Mouse (Mus musculus) megakaryocyte, embryonic 14.5 days (primary cell): ENCODE results near the gene Zfp37. TPM values are rescaled to one million over a fixed set of nuclear protein-coding genes. Genes with fewer than 3 reads are reported as not detected.
"Not testable (repeated sequence)": the region's sequence is repeated elsewhere in the genome, so short reads cannot be mapped to it uniquely, and the experiment has no call there.

Source experiments
- H3K27me3 ChIP-seq: replicated peaks from 2 replicates; pipeline ENCODE3; 2012; ENCODE audit warnings: inconsistent platforms
- H3K36me3 ChIP-seq: replicated peaks from 2 replicates; pipeline ENCODE3; 2012; ENCODE audit warnings: low read length, inconsistent platforms, mixed read lengths
- H3K4me1 ChIP-seq: 2 replicates; pipeline ENCODE4 v1.6.1; 2012; ENCODE audit warnings: inconsistent platforms
- H3K4me3 ChIP-seq: replicated peaks from 2 replicates; pipeline ENCODE3; 2012; ENCODE audit warnings: moderate library complexity, mild to moderate bottlenecking, inconsistent platforms
- H3K9me3 ChIP-seq: 2 replicates; pipeline ENCODE4 v1.6.1; 2012; ENCODE audit warnings: inconsistent platforms
- FLI1 ChIP-seq: IDR thresholded peaks from 2 replicates; pipeline ENCODE4 v1.6.1; 2012; ENCODE audit warnings: low read length, inconsistent platforms, mixed read lengths
- GATA1 ChIP-seq: IDR thresholded peaks from 3 replicates; pipeline ENCODE4 v1.6.1; 2012; ENCODE audit warnings: mixed read lengths, low read length, inconsistent platforms, borderline replicate concordance
- polyA plus RNA-seq: library from polyadenylated mRNA; stranded (reverse); fragments of >175 nt; gene quantifications from 2 replicates; pipeline ENCODE4 v1.2.3, GENCODE M21; 2012; ENCODE audit warnings: low replicate concordance; ENCODE audit not compliant: insufficient read depth

Zfp37 gene
- polyA plus RNA-seq: not detected in 2 replicates

- Histone ChIP-seq H3K27me3 (no peaks in the 10 kb centered on the region), H3K36me3 (no peaks in the 10 kb centered on the region), H3K4me1 (no peaks in the 10 kb centered on the region), H3K9me3 (0 out of 2 replicates have a peak, but pooled peaks cover 5% of the 10 kb centered on the region), H3K4me3 (no peak within 1 kb of the TSS)
- no peak for TF ChIP-seq FLI1
- TF ChIP-seq GATA1: no peak
These were observed at the start of gene Zfp37 for GRCm38 (mm10) chr4:62230769-62231168. Gene Zfp37 (minus strand): TSS chr4:62231047.

GRCm38 (mm10) chr4:62278081-62278480, 47.2 kb upstream of the Zfp37 start:
- Histone ChIP-seq H3K36me3 (no peaks in the 10 kb centered on the region), H3K4me1 (peaks cover 12% of the 10 kb centered on the region; the same call in 1 of the 2 replicates), H3K4me3 (no peak overlapping the region), H3K27me3 (peaks cover 18% of the 10 kb centered on the region), H3K9me3 (no peaks in the 10 kb centered on the region)
- TF ChIP-seq FLI1: no peak
- no peak for TF ChIP-seq GATA1

DNA sequence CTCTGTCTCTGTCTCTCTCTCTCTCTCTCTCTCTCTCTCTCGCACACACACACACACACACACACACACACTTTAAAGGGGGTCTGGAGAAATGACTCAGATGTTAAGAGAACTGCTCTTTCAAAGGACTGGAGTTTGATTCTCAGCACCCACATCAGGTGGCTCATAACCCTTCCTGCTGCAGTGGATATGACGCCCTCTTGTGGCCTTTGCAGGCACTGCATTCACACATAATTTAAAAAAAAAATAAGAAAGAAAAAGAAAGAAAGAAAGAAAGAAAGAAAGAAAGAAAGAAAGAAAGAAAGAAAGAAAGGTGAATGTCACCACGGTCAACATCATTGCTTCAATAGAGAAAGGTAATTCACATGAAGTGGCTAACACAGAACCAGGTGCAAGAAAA, 46.4 kb upstream of the Zfp37 start:
- H3K27me3 ChIP-seq: peaks cover 15% of the 10 kb centered on the region
- TF ChIP-seq FLI1 (no peak), GATA1 (no peak)

DNA sequence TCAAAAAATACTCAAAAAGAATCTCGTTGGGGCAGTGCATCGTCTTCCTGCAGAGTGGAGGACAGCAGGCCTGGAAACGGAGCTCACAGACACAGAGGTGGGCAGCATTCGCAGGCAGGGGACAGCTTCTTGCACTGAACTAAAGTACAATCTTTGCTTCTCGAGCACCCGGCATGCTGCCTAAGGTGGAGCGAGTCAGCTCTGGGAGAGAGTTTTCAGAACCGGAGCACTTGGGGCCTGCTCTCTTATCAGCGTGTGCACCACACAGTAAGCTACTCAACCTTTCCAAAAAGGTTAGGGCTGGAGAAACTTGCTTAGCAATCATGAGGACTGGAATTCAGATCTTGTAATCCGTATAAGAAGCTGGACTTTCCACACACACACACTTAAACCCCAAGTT, 45.8 kb upstream of the Zfp37 start:
- Histone ChIP-seq H3K9me3 (no peaks in the 10 kb centered on the region), H3K4me1 (peaks cover 6% of the 10 kb centered on the region; the same call in 1 of the 2 replicates), H3K4me3 (no peak overlapping the region), H3K36me3 (no peaks in the 10 kb centered on the region), H3K27me3 (peaks cover 13% of the 10 kb centered on the region)
- no peak for TF ChIP-seq GATA1
- no peak for TF ChIP-seq FLI1

More for the DNA sequence above, 46.4 kb upstream of the Zfp37 start:
- Histone ChIP-seq H3K4me3 (no peak overlapping the region), H3K36me3 (no peaks in the 10 kb centered on the region), H3K9me3 (no peaks in the 10 kb centered on the region), H3K4me1 (peaks cover 6% of the 10 kb centered on the region; the same call in 1 of the 2 replicates)

- TF ChIP-seq FLI1: no peak
- no peak overlapping the region for H3K4me3 ChIP-seq
- no peaks in the 10 kb centered on the region for H3K9me3 ChIP-seq
- no peaks in the 10 kb centered on the region for H3K36me3 ChIP-seq
- peaks cover 6% of the 10 kb centered on the region; the same call in 1 of the 2 replicates for H3K4me1 ChIP-seq
- peaks cover 3% of the 10 kb centered on the region for H3K27me3 ChIP-seq
These were observed 44.1 kb upstream of the Zfp37 start for GRCm38 (mm10) chr4:62274841-62275536.

GRCm38 (mm10) chr4:62273916-62274315, 43.1 kb upstream of the Zfp37 start:
- Histone ChIP-seq H3K36me3 (no peaks in the 10 kb centered on the region), H3K4me1 (peaks cover 6% of the 10 kb centered on the region; the same call in 1 of the 2 replicates), H3K9me3 (no peaks in the 10 kb centered on the region), H3K4me3 (no peak overlapping the region), H3K27me3 (peaks cover 3% of the 10 kb centered on the region)
- TF ChIP-seq FLI1 (no peak), GATA1 (no peak)

- H3K4me3 ChIP-seq: no peak overlapping the region
- no peak for TF ChIP-seq GATA1
- TF ChIP-seq FLI1: no peak
- peaks cover 6% of the 10 kb centered on the region; the same call in 1 of the 2 replicates for H3K4me1 ChIP-seq
- peaks cover 3% of the 10 kb centered on the region for H3K27me3 ChIP-seq
- no peaks in the 10 kb centered on the region for H3K36me3 ChIP-seq
- H3K9me3 ChIP-seq: no peaks in the 10 kb centered on the region
These were observed 41.8 kb upstream of the Zfp37 start for GRCm38 (mm10) chr4:62272696-62273095.

DNA sequence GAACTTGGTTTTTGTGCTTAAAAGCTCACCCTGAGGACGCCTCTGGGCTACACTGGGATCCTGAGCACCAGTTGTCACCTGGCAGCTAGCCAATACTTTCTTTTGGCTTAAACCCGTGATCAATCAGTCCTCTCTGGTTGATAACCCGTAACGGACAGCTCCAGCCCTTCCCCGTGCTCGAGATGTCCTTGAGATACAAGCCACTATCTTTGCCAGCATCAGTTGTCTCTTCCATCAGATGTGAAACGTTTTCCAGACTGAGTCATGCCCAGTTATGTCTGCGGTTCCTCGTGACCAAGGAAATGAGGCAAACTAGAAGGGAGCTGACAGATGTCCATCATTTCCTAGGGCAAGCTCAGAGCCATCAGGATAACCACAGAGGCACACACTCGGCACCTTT, 36.3 kb upstream of the Zfp37 start:
- no peak for TF ChIP-seq GATA1
- Histone ChIP-seq H3K9me3 (no peaks in the 10 kb centered on the region), H3K27me3 (no peaks in the 10 kb centered on the region), H3K36me3 (no peaks in the 10 kb centered on the region), H3K4me3 (no peak overlapping the region), H3K4me1 (no peaks in the 10 kb centered on the region)

GRCm38 (mm10) chr4:62266016-62266415, 35.2 kb upstream of the Zfp37 start:
- H3K4me3 ChIP-seq, H3K27me3 ChIP-seq, H3K36me3 ChIP-seq, H3K9me3 ChIP-seq, H3K4me1 ChIP-seq: not testable (repeated sequence)

DNA sequence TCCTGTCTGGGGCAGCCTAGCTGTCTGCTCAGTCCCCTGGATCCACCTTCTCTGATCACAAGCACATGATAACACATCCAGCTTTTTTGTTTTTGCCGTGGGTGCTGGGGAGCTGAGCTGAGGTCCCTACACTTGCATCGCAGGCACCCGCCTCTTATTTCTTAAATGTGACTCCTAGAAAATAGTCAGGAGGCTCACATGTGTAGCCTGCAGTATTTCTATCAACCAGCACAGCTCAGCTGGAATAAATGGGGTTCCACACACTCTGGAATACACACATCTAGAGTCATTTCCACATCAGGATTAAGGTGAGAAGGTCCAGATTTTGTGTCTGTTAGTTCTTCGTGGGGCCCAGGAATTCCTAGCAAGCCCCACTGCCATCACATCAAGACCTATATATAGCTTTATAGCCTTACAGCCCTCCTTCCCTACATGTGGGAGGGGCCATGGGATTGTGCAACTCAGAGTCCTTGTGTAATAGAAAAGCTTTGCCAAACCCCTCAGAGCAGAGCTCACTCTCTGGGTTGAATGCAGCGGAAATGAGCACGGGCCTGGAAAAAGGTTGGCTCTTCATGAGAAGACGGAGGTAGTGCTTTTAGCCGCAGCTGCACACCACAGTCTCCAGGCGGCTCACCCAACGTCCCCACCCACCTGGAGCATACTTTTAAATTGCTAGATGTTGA, 34.4 kb upstream of the Zfp37 start:
- no peak for TF ChIP-seq FLI1
- no peak for TF ChIP-seq GATA1
- no peak overlapping the region for H3K4me3 ChIP-seq
- H3K9me3 ChIP-seq: no peaks in the 10 kb centered on the region
- H3K4me1 ChIP-seq: no peaks in the 10 kb centered on the region
- H3K36me3 ChIP-seq: no peaks in the 10 kb centered on the region
- no peaks in the 10 kb centered on the region for H3K27me3 ChIP-seq
